Mouse (Mus musculus): ENCODE results near the gene Sipa1. TPM values are rescaled to one million over a fixed set of nuclear protein-coding genes. Genes with fewer than 3 reads are reported as not detected.
A peak's percentile ranks its signal among the peaks of the same experiment; 100 is the strongest.

Sipa1 gene
- total RNA-seq, 2 experiments from 2014 or later, result 15.3 to 16.1 TPM

GRCm38 (mm10) chr19:5609547-5610404 lies 53.7 kb downstream of the Sipa1 start, which contains the start of gene Kat5:
Kat5 (minus strand) TSS chr19:5610237.
- peak; percentile 83 to 98 for DNase-seq (ENCODE audit: extremely low spot score in 1 of 2, low spot score in 1 of 2)

- no peak for DNase-seq (ENCODE audit: extremely low spot score in 1 of 2, low spot score in 1 of 2)
Measured at GRCm38 (mm10) chr19:5609171-5609546, 54.3 kb downstream of the Sipa1 start.

GRCm38 (mm10) chr19:5608707-5609106 lies 54.8 kb downstream of the Sipa1 start:
- DNase-seq (ENCODE audit: extremely low spot score in 1 of 2, low spot score in 1 of 2), result no peak

GRCm38 (mm10) chr19:5607705-5608410 lies 55.6 kb downstream of the Sipa1 start:
- DNase-seq (ENCODE audit: extremely low spot score in 1 of 2, low spot score in 1 of 2), result no peak

GRCm38 (mm10) chr19:5606196-5606595 lies 57.3 kb downstream of the Sipa1 start:
- no peak for DNase-seq (ENCODE audit: extremely low spot score in 1 of 2, low spot score in 1 of 2)

GRCm38 (mm10) chr19:5605126-5605525 lies 58.4 kb downstream of the Sipa1 start:
- DNase-seq (ENCODE audit: extremely low spot score in 1 of 2, low spot score in 1 of 2), result peak in 1 of 2 experiments; percentile 3

GRCm38 (mm10) chr19:5603664-5604063 lies 59.8 kb downstream of the Sipa1 start:
- DNase-seq (ENCODE audit: extremely low spot score in 1 of 2, low spot score in 1 of 2), result no peak

GRCm38 (mm10) chr19:5601752-5602541 lies 61.6 kb downstream of the Sipa1 start, which contains the start of gene Rnaseh2c:
Rnaseh2c (plus strand) TSS chr19:5601873.
- peak; percentile 56 to 68 for DNase-seq (ENCODE audit: extremely low spot score in 1 of 2, low spot score in 1 of 2)

Small RNA genes lying within 50 kb of the gene (microRNA-seq; reads per million reads assigned to microRNA genes)
- 0.40 to 0.74 reads per million in 2 experiments for gene Mir6987

Other genes starting within 250 kb of the Sipa1 start
- 100 to 1,000 TPM; 278 to 311 TPM for gene Drap1, start 238.7 kb downstream of the Sipa1 start, total RNA-seq (2021)
- 10 to 100 TPM; 68.2 to 71.1 TPM for gene AI837181, start 238.6 kb downstream of the Sipa1 start, total RNA-seq (2021)
- not detected for gene Fosl1, start 216.2 kb downstream of the Sipa1 start, total RNA-seq (2021)
- 10 to 100 TPM; 32.9 to 35.9 TPM for gene Ccdc85b, start 205.8 kb downstream of the Sipa1 start, total RNA-seq (2021)
- 100 to 1,000 TPM in 1 of 2 experiments, 10 to 100 TPM in 1; 99.4 to 110 TPM for gene Fibp, start 203.1 kb downstream of the Sipa1 start, total RNA-seq (2021)
- gene Ctsw, start 195.2 kb downstream of the Sipa1 start, total RNA-seq (2021), result not detected
- 10 to 100 TPM; 11.0 to 11.6 TPM for gene Efemp2, start 189.8 kb downstream of the Sipa1 start, total RNA-seq (2021)
- gene Mus81, start 175.3 kb downstream of the Sipa1 start, total RNA-seq (2021), result 10 to 100 TPM; 33.2 to 38.2 TPM
- gene Cfl1, start 173.3 kb downstream of the Sipa1 start, total RNA-seq (2021), result 1,000 to 10,000 TPM; 1,427 to 1,527 TPM
- 1 to 10 TPM; 4.5 to 9.2 TPM for gene 1700020D05Rik, start 159.9 kb downstream of the Sipa1 start, total RNA-seq (2021)
- gene Snx32, start 153.2 kb downstream of the Sipa1 start, total RNA-seq (2021), result 10 to 100 TPM; 78.0 to 86.5 TPM
- not detected for gene Ovol1, start 103.1 kb downstream of the Sipa1 start, total RNA-seq (2021)
- gene Ap5b1, start 95.7 kb downstream of the Sipa1 start, total RNA-seq (2021), result 1 to 10 TPM; 7.7 to 8.2 TPM
- 10 to 100 TPM; 67.6 to 85.2 TPM for gene Rnaseh2c, start 61.8 kb downstream of the Sipa1 start, total RNA-seq (2021)
- 10 to 100 TPM; 83.1 to 87.8 TPM for gene Kat5, start 53.5 kb downstream of the Sipa1 start, total RNA-seq (2021)
- gene Rela, start 26.2 kb downstream of the Sipa1 start, total RNA-seq (2021), result 10 to 100 TPM; 20.6 to 22.0 TPM
- 10 to 100 TPM; 17.4 to 21.1 TPM for gene Map3k11, start 25.0 kb upstream of the Sipa1 start, total RNA-seq (2021)
- 10 to 100 TPM; 59.8 to 73.9 TPM for gene Pcnx3, start 25.2 kb upstream of the Sipa1 start, total RNA-seq (2021)
- not detected for gene Kcnk7, start 40.7 kb upstream of the Sipa1 start, total RNA-seq (2021)
- 10 to 100 TPM; 14.6 to 17.2 TPM for gene Ehbp1l1, start 62.6 kb upstream of the Sipa1 start, total RNA-seq (2021)
- gene Fam89b, start 65.9 kb upstream of the Sipa1 start, total RNA-seq (2021), result 10 to 100 TPM; 29.3 to 32.9 TPM
- gene Ltbp3, start 77.2 kb upstream of the Sipa1 start, total RNA-seq (2021), result 10 to 100 TPM; 23.8 to 26.8 TPM
- 10 to 100 TPM; 68.6 to 71.8 TPM for gene Scyl1, start 107.7 kb upstream of the Sipa1 start, total RNA-seq (2021)
- 10 to 100 TPM; 15.6 to 15.8 TPM for gene Frmd8, start 211.6 kb upstream of the Sipa1 start, total RNA-seq (2021)
- 1 to 10 TPM; 3.1 to 3.4 TPM for gene Slc25a45, start 214.1 kb upstream of the Sipa1 start, total RNA-seq (2021)
- 1 to 10 TPM; 3.4 TPM for gene Tigd3, start 230.4 kb upstream of the Sipa1 start, total RNA-seq (2021)
- 10 to 100 TPM; 82.5 to 95.6 TPM for gene Dpf2, start 249.3 kb upstream of the Sipa1 start, total RNA-seq (2021)